Comparison of ENCODE assay signal across 27 mouse cellular contexts in genomic region chr5:22587492-22587891, GRCm38 (mm10). TPM values are rescaled to one million over a fixed set of nuclear protein-coding genes. Genes with fewer than 3 reads are reported as not detected.
A peak's percentile ranks its signal among the peaks of the same experiment; 100 is the strongest.
DNase-seq lines count a peak whose midpoint lies in the region; ATAC-seq and TF ChIP-seq lines count a peak whose summit lies in the region.
"Had no signal": no experiment of that assay in that cellular context is flagged by ENCODE, and none has a peak within 500 bp of the region (broad histone marks: within the 10 kb centered on the region; RNA-seq: fewer than 3 reads in every experiment).

No protein-coding gene starts in this region.

- WGBS in liver, embryonic 16.5 days (ENCODE audit: insufficient replicate concordance): 42% methylated on average over 1 of the region's 1 CpGs
- 63% methylated on average over 1 of the region's 1 CpGs for WGBS in liver, embryonic 11.5 days
- WGBS in hindbrain, postnatal 0 days: 82% methylated on average over 1 of the region's 1 CpGs

- ATAC-seq in liver, embryonic 16.5 days (ENCODE audit: low read depth): peak; percentile 45
- ATAC-seq in liver, embryonic 11.5 days (replicated peaks; ENCODE audit: low FRiP score): no peak
- no peak for ATAC-seq in hindbrain, postnatal 0 days
- ATAC-seq: forebrain, embryonic 13.5 days; intestine, embryonic 16.5 days had no signal

- no peaks in the 10 kb centered on the region for H3K36me3 ChIP-seq in liver, embryonic 16.5 days (ENCODE audit: control insufficient read depth, insufficient read depth)
- no peaks in the 10 kb centered on the region for H3K36me3 ChIP-seq in liver, embryonic 11.5 days (ENCODE audit: control insufficient read depth, insufficient read depth, low read length)
- H3K36me3 ChIP-seq in hindbrain, postnatal 0 days (ENCODE audit: insufficient read depth, low read length): no peaks in the 10 kb centered on the region
- H3K36me3 ChIP-seq: heart, embryonic 13.5 days; neural tube, embryonic 15.5 days; stomach, embryonic 15.5 days had no signal

- TF ChIP-seq CTCF in hindbrain, postnatal 0 days (IDR thresholded peaks at IDR 0.05; ENCODE audit: low read depth): no peak

- no peak overlapping the region for H3K4me2 ChIP-seq in liver, embryonic 16.5 days (ENCODE audit: low read depth, low read length)
- no peak overlapping the region for H3K4me2 ChIP-seq in liver, embryonic 11.5 days
- no peak overlapping the region for H3K4me2 ChIP-seq in hindbrain, postnatal 0 days (ENCODE audit: low read depth, low read length)
- H3K4me2 ChIP-seq: forebrain, embryonic 13.5 days; heart, embryonic 13.5 days; hindbrain, embryonic 14.5 days; neural tube, embryonic 15.5 days; stomach, embryonic 15.5 days had no signal

- no peaks in the 10 kb centered on the region for H3K27me3 ChIP-seq in liver, embryonic 16.5 days (ENCODE audit: control insufficient read depth, insufficient read depth, low read depth, low read length)
- no peaks in the 10 kb centered on the region for H3K27me3 ChIP-seq in liver, embryonic 11.5 days (replicated peaks; ENCODE audit: control insufficient read depth, insufficient read depth, low read length)
- no peaks in the 10 kb centered on the region for H3K27me3 ChIP-seq in hindbrain, postnatal 0 days (ENCODE audit: insufficient read depth, low read length)
- H3K27me3 ChIP-seq: CH12.LX; forebrain, embryonic 13.5 days; heart, embryonic 13.5 days; neural tube, embryonic 15.5 days; stomach, embryonic 15.5 days had no signal

- no peaks in the 10 kb centered on the region for H3K4me1 ChIP-seq in liver, embryonic 16.5 days (ENCODE audit: control insufficient read depth, low read depth, low read length)
- H3K4me1 ChIP-seq in liver, embryonic 11.5 days (replicated peaks; ENCODE audit: control insufficient read depth, insufficient read depth, low read length): no peaks in the 10 kb centered on the region
- H3K4me1 ChIP-seq in hindbrain, postnatal 0 days (ENCODE audit: insufficient read depth, low read length): no peaks in the 10 kb centered on the region
- H3K4me1 ChIP-seq: forebrain, embryonic 13.5 days; neural tube, embryonic 15.5 days; stomach, embryonic 15.5 days had no signal

- no peak overlapping the region for H3K27ac ChIP-seq in liver, embryonic 16.5 days (ENCODE audit: low read length)
- H3K27ac ChIP-seq in liver, embryonic 11.5 days (ENCODE audit: low read depth, low read length): no peak overlapping the region
- no peak overlapping the region for H3K27ac ChIP-seq in hindbrain, postnatal 0 days
- H3K27ac ChIP-seq: forebrain, embryonic 13.5 days; heart, embryonic 13.5 days; hindbrain, embryonic 14.5 days; neural tube, embryonic 15.5 days; stomach, embryonic 15.5 days had no signal

- no peak overlapping the region for H3K9ac ChIP-seq in liver, embryonic 16.5 days (ENCODE audit: low read depth, low read length)
- no peak overlapping the region for H3K9ac ChIP-seq in liver, embryonic 11.5 days (ENCODE audit: low read depth, low read length)
- H3K9ac ChIP-seq in hindbrain, postnatal 0 days (replicated peaks; ENCODE audit: low read length): no peak overlapping the region
- H3K9ac ChIP-seq: forebrain, embryonic 13.5 days; heart, embryonic 13.5 days; hindbrain, embryonic 14.5 days; neural tube, embryonic 15.5 days; stomach, embryonic 15.5 days had no signal

- peak; percentile 4 for DNase-seq in kidney, adult 18-20 months
- DNase-seq in kidney, postnatal 25 days: no peak
- no peak for DNase-seq in liver, embryonic 11.5 days (ENCODE audit: low spot score)
- peak; percentile 4 for DNase-seq in induced T-regulatory cell, adult 2 months (ENCODE audit: low read depth)
- no peak for DNase-seq in hindbrain, postnatal 0 days (ENCODE audit: low spot score)
- DNase-seq: adrenal gland, postnatal 36 days; B cell, adult 2 months; cerebellum, adult 8-10 months; cerebellum, postnatal 36 days; gastrocnemius, postnatal 10 days; heart, postnatal 10 days; kidney, postnatal 4 days; layer of hippocampus, postnatal 36 days; left cerebral cortex, postnatal 4 days; lung, adult 2 months; lung, postnatal 10 days; midbrain, embryonic 14.5 days; retina, postnatal 1 day; right cerebral cortex, postnatal 14 days had no signal

- H3K4me3 ChIP-seq in liver, embryonic 16.5 days (ENCODE audit: low read depth, low read length): no peak overlapping the region
- H3K4me3 ChIP-seq in liver, embryonic 11.5 days (ENCODE audit: low read depth, low read length): no peak overlapping the region
- H3K4me3 ChIP-seq in hindbrain, postnatal 0 days (ENCODE audit: low read length): no peak overlapping the region
- H3K4me3 ChIP-seq: forebrain, embryonic 13.5 days; heart, embryonic 13.5 days; neural tube, embryonic 15.5 days; stomach, embryonic 15.5 days had no signal

- no peaks in the 10 kb centered on the region for H3K9me3 ChIP-seq in liver, embryonic 16.5 days (replicated peaks; ENCODE audit: control insufficient read depth, low read length)
- H3K9me3 ChIP-seq in liver, embryonic 11.5 days (ENCODE audit: control insufficient read depth, low read length): no peaks in the 10 kb centered on the region
- no peaks in the 10 kb centered on the region for H3K9me3 ChIP-seq in hindbrain, postnatal 0 days (ENCODE audit: low read length)
- H3K9me3 ChIP-seq: forebrain, embryonic 13.5 days; heart, embryonic 13.5 days; neural tube, embryonic 15.5 days; stomach, embryonic 15.5 days had no signal

RNA-seq across cellular contexts. Expression of gene Orc5, which starts 37.3 kb away (rescaled TPM):
- polyA plus RNA-seq in liver, embryonic 16.5 days (2015; fragmentation: Nextera tagmentation; extraction: Ambion mirVana): 47.1 and 49.8 TPM in 2 replicates
- polyA plus RNA-seq in liver, embryonic 11.5 days (2014; fragmentation: Nextera tagmentation; extraction: Ambion mirVana): 89.0 and 92.6 TPM in 2 replicates
- total RNA-seq in hindbrain, postnatal 0 days (2014; rRNA removed): 21.5 and 26.3 TPM in 2 replicates
- polyA plus RNA-seq in hindbrain, postnatal 0 days (2015; fragmentation: Nextera tagmentation; extraction: Ambion mirVana): 30.4 and 30.7 TPM in 2 replicates

Comparison
In these comparisons a context has a peak if more than half of its experiments do, and no peak if none do; other contexts are left out.
1. DNase-seq: peak in kidney, adult 18-20 months (single experiment) and induced T-regulatory cell, adult 2 months (single experiment); none in kidney, postnatal 25 days (0 of 2), liver, embryonic 11.5 days (single experiment) and hindbrain, postnatal 0 days (single experiment).